Mouse (Mus musculus) hindbrain, embryonic 16.5 days (tissue): Measurements from ENCODE around the gene Ehbp1. TPM values are rescaled to one million over a fixed set of nuclear protein-coding genes. Genes with fewer than 3 reads are reported as not detected.

Experiments used
- ATAC-seq: fragments of 200-750 bp; cut with Nextera tagmentation; 2 replicates; pipeline ENCODE4 v1.8.0; 2017; ENCODE audit warnings: moderate TSS enrichment, moderate library complexity
- H3K27ac ChIP-seq: fragments of 300-500 bp; sonication (generic); 2 replicates; pipeline ENCODE4 v1.5.1; 2014; ENCODE audit warnings: low read depth, mild to moderate bottlenecking, control low read depth, low read length, moderate library complexity
- H3K27me3 ChIP-seq: fragments of 300-500 bp; sonication (generic); replicated peaks from 2 replicates; pipeline ENCODE4 v1.6.1; 2014; ENCODE audit warnings: low read length; ENCODE audit not compliant: control insufficient read depth, insufficient read depth
- H3K36me3 ChIP-seq: fragments of 300-500 bp; sonication (generic); 2 replicates; pipeline ENCODE4 v1.6.1; 2014; ENCODE audit warnings: mild to moderate bottlenecking, low read length, moderate library complexity, mixed read lengths; ENCODE audit not compliant: control insufficient read depth, insufficient read depth
- H3K4me1 ChIP-seq: fragments of 300-500 bp; sonication (generic); 2 replicates; pipeline ENCODE4 v1.6.1; 2014; ENCODE audit warnings: low read depth, low read length; ENCODE audit not compliant: control insufficient read depth, insufficient read depth
- H3K4me2 ChIP-seq: fragments of 300-500 bp; sonication (generic); 2 replicates; pipeline ENCODE4 v1.6.1; 2014; ENCODE audit warnings: mild to moderate bottlenecking, low read length, control low read depth, moderate library complexity
- H3K4me3 ChIP-seq: fragments of 300-500 bp; sonication (generic); 2 replicates; pipeline ENCODE4 v1.5.1; 2014; ENCODE audit warnings: mild to moderate bottlenecking, low read length, control low read depth, moderate library complexity
- H3K9ac ChIP-seq: fragments of 300-500 bp; sonication (generic); 2 replicates; pipeline ENCODE4 v1.6.1; 2014; ENCODE audit warnings: low read depth, mild to moderate bottlenecking, control low read depth, low read length, moderate library complexity
- H3K9me3 ChIP-seq: fragments of 300-500 bp; sonication (generic); 2 replicates; pipeline ENCODE4 v1.6.1; 2014; ENCODE audit warnings: mild to moderate bottlenecking, low read length, moderate library complexity; ENCODE audit not compliant: control insufficient read depth
- WGBS: fragments of 180-500 bp; shearing (Covaris S2); extraction: QIAGEN DNeasy Blood & Tissue Kit; methylation state at CpG from one replicate; pipeline ENCODE4 v1.1.7; 2014; 5-methylcytosine and 5-hydroxymethylcytosine counted together
- polyA plus RNA-seq: library from polyadenylated mRNA; unstranded; fragments of >200 nt; fragmentation: Nextera tagmentation; extraction: Ambion mirVana; gene quantifications from 2 replicates; pipeline ENCODE4 v1.2.1, GENCODE M21; 2015

Ehbp1 gene
- polyA plus RNA-seq, 1 experiment from 2014 or later: 20.1 TPM

DNA sequence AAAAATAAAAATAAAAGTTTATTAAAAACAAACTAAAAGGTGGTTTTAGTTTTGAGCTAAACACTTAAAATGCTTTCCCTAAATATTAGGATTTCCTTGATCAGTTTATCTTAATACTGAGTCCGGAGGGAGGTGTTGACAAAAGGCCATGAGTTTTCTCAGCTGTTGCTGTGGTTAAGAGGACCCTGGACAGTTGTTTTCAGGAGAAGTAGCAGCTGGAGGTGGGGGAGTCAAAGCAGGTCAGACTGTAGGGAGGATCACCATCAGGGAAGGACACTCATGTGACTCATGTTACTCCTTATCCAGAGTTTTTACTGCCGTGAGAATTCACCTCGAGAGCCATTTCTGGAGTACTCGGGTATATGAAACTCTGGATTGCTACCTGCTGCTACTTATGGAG, 280.4 kb downstream of the Ehbp1 start:
- Histone ChIP-seq H3K4me2 (no peak overlapping the region), H3K9ac (no peak overlapping the region), H3K27me3 (no peaks in the 10 kb centered on the region), H3K27ac (no peak overlapping the region), H3K9me3 (no peaks in the 10 kb centered on the region), H3K4me1 (no peaks in the 10 kb centered on the region), H3K4me3 (no peak overlapping the region), H3K36me3 (peaks cover 6% of the 10 kb centered on the region)
- WGBS: 93% methylated on average over 4 of the region's 4 CpGs
- ATAC-seq: no peak

DNA sequence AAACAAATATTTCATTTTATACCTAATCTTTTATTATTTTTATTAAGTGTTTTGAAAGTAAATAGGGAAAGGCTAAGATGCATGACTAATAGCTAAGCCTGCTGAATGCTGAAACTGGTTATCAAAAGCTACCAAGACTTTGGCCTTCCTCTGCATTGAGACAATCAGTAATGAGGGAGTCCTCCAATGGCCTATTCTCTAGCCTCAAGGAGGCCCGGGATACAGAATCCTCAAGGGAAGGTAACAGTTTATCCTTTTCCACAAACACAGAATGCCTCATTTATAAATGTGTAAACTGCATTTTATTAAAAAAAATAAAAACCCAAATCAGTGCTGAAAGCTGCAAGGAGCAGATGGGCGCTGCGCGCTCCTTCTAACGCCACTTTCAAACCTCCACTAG, 284.6 kb downstream of the Ehbp1 start:
- no peak for ATAC-seq

DNA sequence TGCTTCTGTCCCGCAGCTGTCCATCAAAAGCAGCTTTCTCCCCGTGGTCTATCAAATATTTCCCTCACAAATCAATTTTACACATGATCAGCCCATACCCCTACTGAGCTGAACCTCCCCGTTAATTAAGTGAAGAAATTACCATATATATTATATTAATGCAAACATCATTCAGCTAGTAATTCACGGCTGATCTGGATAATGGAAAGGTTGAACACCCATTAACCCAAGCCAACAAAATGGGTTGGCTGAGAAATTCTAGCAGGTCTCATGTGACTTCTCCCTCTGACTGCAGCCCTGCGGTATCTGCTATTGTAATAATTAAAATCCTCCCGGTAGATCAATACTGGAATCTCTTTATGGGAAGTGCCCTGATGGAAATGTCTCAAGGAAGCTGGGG, 286.2 kb downstream of the Ehbp1 start:
- Histone ChIP-seq H3K4me2 (no peak overlapping the region), H3K4me3 (no peak overlapping the region), H3K27ac (no peak overlapping the region), H3K36me3 (peaks cover 2% of the 10 kb centered on the region; the same call in 1 of the 2 replicates), H3K4me1 (no peaks in the 10 kb centered on the region), H3K9me3 (no peaks in the 10 kb centered on the region), H3K9ac (no peak overlapping the region), H3K27me3 (no peaks in the 10 kb centered on the region)
- WGBS: 38% methylated on average over 6 of the region's 6 CpGs
- ATAC-seq: peak; percentile 70

More for the DNA sequence above, 284.6 kb downstream of the Ehbp1 start:
- no peaks in the 10 kb centered on the region for H3K4me1 ChIP-seq
- peaks cover 2% of the 10 kb centered on the region; the same call in 1 of the 2 replicates for H3K36me3 ChIP-seq
- WGBS: 70% methylated on average over 5 of the region's 5 CpGs
- no peak overlapping the region for H3K4me3 ChIP-seq
- H3K9ac ChIP-seq: no peak overlapping the region
- no peaks in the 10 kb centered on the region for H3K27me3 ChIP-seq
- H3K27ac ChIP-seq: no peak overlapping the region
- H3K4me2 ChIP-seq: no peak overlapping the region
- no peaks in the 10 kb centered on the region for H3K9me3 ChIP-seq

DNA sequence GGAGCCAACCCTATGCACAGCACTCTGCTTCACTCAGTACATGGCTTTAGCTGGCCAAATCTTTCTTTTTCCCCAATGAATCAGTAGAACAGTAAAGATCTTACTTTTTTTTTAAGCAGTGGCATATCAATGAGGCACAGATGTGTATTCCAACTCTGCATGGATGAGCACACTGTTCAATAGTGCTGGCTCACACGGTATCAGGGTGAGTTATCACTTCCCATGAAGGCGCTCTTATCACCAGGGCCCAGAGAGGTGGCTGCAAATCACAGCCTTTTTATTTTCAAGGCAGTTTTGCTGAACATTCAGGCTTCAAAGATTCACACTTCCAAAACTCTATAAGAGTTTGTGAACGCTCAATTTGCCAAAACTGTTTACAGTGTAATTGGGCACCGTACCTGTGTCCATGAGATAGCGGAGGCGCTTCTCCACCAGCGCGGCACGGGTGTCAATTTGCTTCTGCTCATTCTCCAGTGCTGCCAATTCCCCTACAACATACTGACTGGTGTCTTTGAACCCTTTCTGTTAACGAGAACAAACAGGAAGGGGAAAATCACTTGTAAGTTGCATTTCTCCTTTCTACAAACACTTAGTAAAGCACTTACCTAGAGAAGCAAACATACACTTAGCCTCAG, 288.9 kb downstream of the Ehbp1 start:
- 85% methylated on average over 10 of the region's 10 CpGs for WGBS
- Histone ChIP-seq H3K4me1 (no peaks in the 10 kb centered on the region), H3K36me3 (no peaks in the 10 kb centered on the region), H3K4me2 (no peak overlapping the region), H3K9me3 (no peaks in the 10 kb centered on the region), H3K9ac (no peak overlapping the region), H3K4me3 (no peak overlapping the region), H3K27me3 (no peaks in the 10 kb centered on the region), H3K27ac (no peak overlapping the region)
- no peak for ATAC-seq

DNA sequence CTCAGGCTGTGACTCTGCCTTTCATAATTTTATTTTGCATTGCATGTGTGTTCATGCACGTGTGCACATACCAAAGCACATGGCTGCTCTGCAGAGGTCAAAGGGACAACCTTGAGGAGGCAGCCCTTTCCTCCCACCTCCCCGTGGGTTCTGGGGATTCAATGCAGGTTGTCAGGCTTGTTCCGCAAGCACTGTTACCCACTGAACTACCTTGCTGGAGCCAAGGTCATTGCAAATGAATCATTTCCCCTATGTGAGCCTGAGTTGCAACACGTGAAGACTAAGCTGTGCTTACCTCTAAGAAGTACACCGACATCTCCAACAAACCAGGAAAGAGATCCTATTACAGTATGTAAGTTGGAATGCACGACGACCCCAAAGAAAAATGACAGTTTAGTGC, 291.2 kb downstream of the Ehbp1 start:
- 89% methylated on average over 7 of the region's 7 CpGs for WGBS
- Histone ChIP-seq H3K27ac (no peak overlapping the region), H3K4me3 (no peak overlapping the region), H3K4me2 (no peak overlapping the region), H3K4me1 (no peaks in the 10 kb centered on the region), H3K9me3 (no peaks in the 10 kb centered on the region), H3K9ac (no peak overlapping the region), H3K36me3 (no peaks in the 10 kb centered on the region), H3K27me3 (no peaks in the 10 kb centered on the region)
- ATAC-seq: no peak

DNA sequence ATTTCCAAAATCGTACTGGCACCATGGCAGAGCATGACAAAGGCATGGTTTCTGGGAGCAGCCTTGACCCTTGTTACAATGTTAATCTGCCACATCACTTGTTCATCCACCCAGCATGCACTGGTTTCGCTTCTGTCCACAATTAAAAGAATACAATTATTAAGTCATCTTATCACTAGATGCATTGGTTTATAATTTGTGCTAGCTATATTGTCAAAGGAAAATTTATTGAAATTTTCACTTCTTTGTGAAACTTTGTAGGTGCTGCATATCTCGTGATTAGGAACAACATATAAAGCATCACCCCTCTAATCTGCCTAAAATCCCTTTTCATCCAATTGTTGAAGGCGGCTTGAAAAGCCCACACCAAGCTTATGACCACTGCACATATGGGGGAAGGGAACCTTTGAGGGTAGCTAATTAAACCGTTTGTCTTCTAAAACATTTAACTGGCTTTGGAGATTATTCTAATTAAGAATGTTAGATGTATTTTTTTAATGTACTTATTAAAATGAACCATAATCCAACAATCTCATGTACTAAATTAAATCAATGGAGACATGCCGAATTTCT, 302.2 kb downstream of the Ehbp1 start:
- WGBS: 78% methylated on average over 6 of the region's 6 CpGs

DNA sequence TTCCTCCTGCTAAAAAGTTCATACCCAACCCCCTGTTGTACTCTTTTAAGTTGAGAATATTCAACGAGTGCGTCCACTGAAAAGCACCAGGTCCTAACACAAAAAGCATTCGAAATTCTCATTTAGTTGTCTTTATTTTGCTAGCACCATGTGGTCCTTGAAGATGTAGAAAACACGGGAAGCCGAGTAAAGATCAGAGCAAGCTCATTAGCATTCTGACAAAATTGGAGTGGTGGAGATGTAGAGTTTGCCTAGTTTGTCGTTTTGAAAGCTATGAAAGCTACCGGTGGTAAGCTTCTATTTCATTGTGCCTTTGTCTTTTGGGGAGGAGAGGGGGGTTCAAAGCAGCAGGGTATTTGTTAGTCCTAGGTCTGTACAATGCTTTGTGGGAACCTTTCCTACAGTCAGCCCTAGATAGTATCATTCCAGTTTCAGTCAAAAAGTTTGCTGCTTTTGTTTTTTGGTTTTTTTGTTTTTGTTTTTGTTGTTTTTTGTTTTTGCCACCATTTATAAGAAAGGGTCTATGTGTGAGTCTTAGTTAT, 307.5 kb downstream of the Ehbp1 start:
- WGBS: 21% methylated on average over 7 of the region's 7 CpGs
- no peaks in the 10 kb centered on the region for H3K36me3 ChIP-seq

More for the DNA sequence above, 302.2 kb downstream of the Ehbp1 start:
- Histone ChIP-seq H3K4me1 (no peaks in the 10 kb centered on the region), H3K9me3 (no peaks in the 10 kb centered on the region), H3K4me2 (no peak overlapping the region), H3K27ac (no peak overlapping the region), H3K4me3 (no peak overlapping the region), H3K36me3 (no peaks in the 10 kb centered on the region), H3K9ac (no peak overlapping the region), H3K27me3 (no peaks in the 10 kb centered on the region)
- no peak for ATAC-seq

DNA sequence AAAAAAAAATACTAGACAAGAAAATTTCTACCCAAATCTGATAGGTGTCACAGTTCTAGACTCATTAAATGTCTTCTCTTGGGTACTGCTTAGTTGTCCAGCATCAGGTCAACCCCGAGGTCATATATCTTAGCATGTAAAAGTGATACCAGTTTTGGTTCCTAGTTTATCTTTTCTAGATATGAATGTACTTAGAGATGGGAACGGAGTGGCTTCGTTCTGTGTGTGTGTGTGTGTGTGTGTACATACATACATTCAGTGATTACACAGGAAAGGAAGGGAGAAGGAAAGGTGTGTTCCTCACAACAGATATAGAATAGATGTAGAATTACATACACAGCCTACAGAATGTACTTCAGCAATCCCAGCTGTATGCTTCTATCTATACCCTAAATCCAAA, 308.5 kb downstream of the Ehbp1 start:
- H3K4me2 ChIP-seq: no peak overlapping the region
- 97% methylated on average over 3 of the region's 3 CpGs for WGBS
- no peaks in the 10 kb centered on the region for H3K4me1 ChIP-seq
- H3K27me3 ChIP-seq: no peaks in the 10 kb centered on the region
- no peak overlapping the region for H3K4me3 ChIP-seq
- no peaks in the 10 kb centered on the region for H3K36me3 ChIP-seq
- no peak for ATAC-seq
- H3K9ac ChIP-seq: no peak overlapping the region
- no peak overlapping the region for H3K27ac ChIP-seq
- H3K9me3 ChIP-seq: no peaks in the 10 kb centered on the region

More for the DNA sequence above, 307.5 kb downstream of the Ehbp1 start:
- Histone ChIP-seq H3K4me2 (no peak overlapping the region), H3K4me1 (no peaks in the 10 kb centered on the region), H3K27ac (no peak overlapping the region), H3K9ac (no peak overlapping the region), H3K27me3 (no peaks in the 10 kb centered on the region), H3K4me3 (no peak overlapping the region), H3K9me3 (no peaks in the 10 kb centered on the region)
- no peak for ATAC-seq

DNA sequence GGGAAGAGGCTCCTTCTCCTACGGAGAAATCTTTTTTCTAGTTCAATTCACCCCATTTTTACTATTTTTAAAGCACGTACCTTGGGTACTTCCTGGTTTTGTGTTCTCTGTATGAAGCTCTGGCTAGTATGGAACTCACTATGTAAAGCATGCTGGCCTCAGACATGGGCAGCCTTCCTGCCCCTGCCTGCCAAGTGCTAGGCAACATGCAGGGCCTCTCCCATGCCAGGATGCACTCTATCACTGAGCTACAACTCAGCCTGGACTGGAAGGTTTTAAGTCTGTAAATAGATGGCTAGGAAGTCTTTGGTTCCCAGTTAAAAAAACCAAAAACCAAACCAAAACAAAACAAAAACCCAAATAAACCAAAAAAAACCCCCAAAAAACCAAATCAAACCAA, 321.5 kb downstream of the Ehbp1 start:
- no peak overlapping the region for H3K4me3 ChIP-seq
- no peak overlapping the region for H3K9ac ChIP-seq
- 0 out of 2 replicates have a peak, but pooled peaks cover 3% of the 10 kb centered on the region for H3K36me3 ChIP-seq
- H3K27ac ChIP-seq: no peak overlapping the region
- no peaks in the 10 kb centered on the region for H3K9me3 ChIP-seq
- H3K27me3 ChIP-seq: no peaks in the 10 kb centered on the region
- no peaks in the 10 kb centered on the region for H3K4me1 ChIP-seq
- 85% methylated on average over 2 of the region's 2 CpGs for WGBS
- H3K4me2 ChIP-seq: no peak overlapping the region
- no peak for ATAC-seq
